Mouse (Mus musculus) MEL (cell line): ENCODE measurements around the gene Plk1.

Experiments used
- BHLHE40 ChIP-seq: IDR thresholded peaks from 2 replicates; pipeline ENCODE4 v1.6.1; 2012; ENCODE audit warnings: low read depth, mild to moderate bottlenecking, inconsistent platforms, low read length, improper control_type of control experiment, borderline replicate concordance
- CTCF ChIP-seq, 3 experiments: IDR thresholded peaks in 2 of 3; conservative IDR thresholded peaks in 1 of 3; 2 replicates each; pipeline ENCODE4 v1.5.1; 2011 to 2012; ENCODE audit warnings: low read length in 3 of 3, low read depth in 2 of 3, mild to moderate bottlenecking in 2 of 3, improper control_type of control experiment in 1 of 3, inconsistent platforms in 1 of 3, mixed read lengths in 1 of 3, moderate library complexity in 1 of 3; ENCODE audit not compliant: control insufficient read depth in 1 of 3, insufficient read depth in 1 of 3, poor library complexity in 1 of 3, severe bottlenecking in 1 of 3
- EP300 ChIP-seq, 2 experiments: IDR thresholded peaks; 2 replicates each; pipeline ENCODE4 v1.6.1; 2011; ENCODE audit warnings: improper control_type of control experiment in 2 of 2, low read length in 2 of 2, low read depth in 1 of 2, mild to moderate bottlenecking in 1 of 2
- JUND ChIP-seq: IDR thresholded peaks from 2 replicates; pipeline ENCODE4 v1.6.1; 2011; ENCODE audit warnings: low read depth, mild to moderate bottlenecking, improper control_type of control experiment, low read length
- MAX ChIP-seq: IDR thresholded peaks from 2 replicates; pipeline ENCODE4 v1.6.1; 2011; ENCODE audit warnings: low read length, improper control_type of control experiment
- POLR2AphosphoS2 ChIP-seq: IDR thresholded peaks from 2 replicates; pipeline ENCODE4 v1.6.1; 2011; ENCODE audit warnings: low read length, improper control_type of control experiment
- TBP ChIP-seq: IDR thresholded peaks from 2 replicates; pipeline ENCODE4 v1.8.0; 2011; ENCODE audit warnings: low read depth, low read length, improper control_type of control experiment

DNA sequence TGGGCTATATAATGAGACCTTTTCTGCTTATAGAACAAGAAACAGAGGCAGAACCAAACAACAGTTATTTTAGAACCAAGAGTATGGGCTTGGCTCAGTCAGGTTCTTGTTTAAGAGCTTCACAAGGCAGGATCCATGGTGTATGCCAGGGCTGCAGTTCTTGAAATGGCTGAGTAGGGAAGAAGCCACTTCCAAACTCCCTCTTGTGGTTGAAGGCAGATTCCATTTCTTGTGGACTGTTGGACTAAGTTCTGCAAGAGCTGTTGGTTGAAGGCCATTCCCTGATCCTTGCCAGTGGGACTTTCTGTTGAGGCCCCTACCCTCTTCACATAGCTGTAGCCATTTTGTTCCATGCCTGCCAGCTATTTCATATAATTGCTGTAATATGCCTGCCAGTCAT, 34.7 kb downstream of the Plk1 start:
- TF ChIP-seq CTCF (IDR thresholded peaks at IDR 0.05 in 2 of 3, conservative IDR thresholded peaks at IDR 0.05 in 1 of 3; ENCODE audit: control insufficient read depth in 1 of 3, insufficient read depth in 1 of 3, low read depth in 2 of 3, low read length in 3 of 3, poor library complexity in 1 of 3, severe bottlenecking in 1 of 3) (no peak), POLR2AphosphoS2 (no peak), JUND (no peak), EP300 (IDR thresholded peaks at IDR 0.05; ENCODE audit: low read depth in 1 of 2, low read length in 2 of 2) (no peak), TBP (no peak), MAX (no peak), BHLHE40 (no peak)
